Mouse (Mus musculus) heart, embryonic 11.5 days (tissue): ENCODE measurements around the gene Negr1. TPM values are rescaled to one million over a fixed set of nuclear protein-coding genes. Genes with fewer than 3 reads are reported as not detected.

Source experiments
- ATAC-seq: fragments of 200-750 bp; cut with Nextera tagmentation; replicated peaks from 2 replicates; pipeline ENCODE4 v1.8.0; 2017; ENCODE audit warnings: moderate library complexity; ENCODE audit not compliant: insufficient number of reproducible peaks, low FRiP score, low TSS enrichment
- H3K27ac ChIP-seq: fragments of 300-500 bp; sonication (generic); 2 replicates; pipeline ENCODE4 v1.5.1; 2014; ENCODE audit warnings: mild to moderate bottlenecking, low read depth, low read length
- H3K27me3 ChIP-seq: fragments of 300-500 bp; sonication (generic); 2 replicates; pipeline ENCODE4 v1.6.1; 2014; ENCODE audit warnings: mild to moderate bottlenecking, low read length, mixed read lengths; ENCODE audit not compliant: control insufficient read depth, insufficient read depth
- H3K36me3 ChIP-seq: fragments of 300-500 bp; sonication (generic); 2 replicates; pipeline ENCODE4 v1.6.1; 2014; ENCODE audit warnings: mild to moderate bottlenecking, low read length, moderate library complexity, mixed read lengths; ENCODE audit not compliant: control insufficient read depth, insufficient read depth
- H3K4me1 ChIP-seq: fragments of 300-500 bp; sonication (generic); 2 replicates; pipeline ENCODE4 v1.6.1; 2014; ENCODE audit warnings: low read length; ENCODE audit not compliant: control insufficient read depth, insufficient read depth
- H3K4me2 ChIP-seq: fragments of 300-500 bp; sonication (generic); 2 replicates; pipeline ENCODE4 v1.6.1; 2014; ENCODE audit warnings: mild to moderate bottlenecking, moderate library complexity
- H3K4me3 ChIP-seq: fragments of 300-500 bp; sonication (generic); 2 replicates; pipeline ENCODE4 v1.5.1; 2014; ENCODE audit warnings: low read depth, low read length
- H3K9ac ChIP-seq: fragments of 300-500 bp; sonication (generic); 2 replicates; pipeline ENCODE4 v1.6.1; 2014; ENCODE audit warnings: mild to moderate bottlenecking, low read depth, low read length, moderate library complexity
- H3K9me3 ChIP-seq: fragments of 300-500 bp; sonication (generic); replicated peaks from 2 replicates; pipeline ENCODE4 v1.6.1; 2016; ENCODE audit warnings: low read length; ENCODE audit not compliant: control insufficient read depth
- WGBS: fragments of 180-500 bp; shearing (Covaris S2); extraction: QIAGEN DNeasy Blood & Tissue Kit; methylation state at CpG from one replicate; pipeline ENCODE4 v1.1.7; 2014; ENCODE audit not compliant: insufficient replicate concordance; 5-methylcytosine and 5-hydroxymethylcytosine counted together
- polyA plus RNA-seq: library from polyadenylated mRNA; unstranded; fragments of >200 nt; fragmentation: Nextera tagmentation; extraction: Ambion mirVana; gene quantifications from 2 replicates; pipeline ENCODE4 v1.2.1, GENCODE M21; 2014

Negr1 gene
- polyA plus RNA-seq, 1 experiment from 2014 or later = 2.6 TPM

DNA sequence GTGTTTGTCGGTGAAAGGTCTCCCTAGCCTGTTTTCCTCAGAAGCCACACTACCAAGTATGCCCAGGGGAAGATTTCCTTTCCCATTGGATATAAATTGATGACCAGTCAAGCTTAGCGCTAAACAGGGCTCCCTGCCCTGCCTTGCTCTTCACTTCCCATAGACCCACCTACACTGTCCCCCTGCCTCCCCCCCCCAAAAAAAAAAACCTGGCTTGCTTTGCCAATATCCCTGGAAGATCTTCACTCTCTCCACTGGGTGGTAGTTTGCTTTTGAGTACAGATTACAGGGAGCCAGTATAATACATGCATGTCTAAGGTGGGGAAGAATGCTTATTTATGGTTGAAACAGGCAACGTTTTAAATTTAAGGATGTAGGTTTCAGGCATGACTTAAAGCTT is 1.8 kb downstream of the Negr1 start:
- WGBS = 19% methylated on average over 3 of the region's 3 CpGs
- no peak overlapping the region for H3K4me3 ChIP-seq

DNA sequence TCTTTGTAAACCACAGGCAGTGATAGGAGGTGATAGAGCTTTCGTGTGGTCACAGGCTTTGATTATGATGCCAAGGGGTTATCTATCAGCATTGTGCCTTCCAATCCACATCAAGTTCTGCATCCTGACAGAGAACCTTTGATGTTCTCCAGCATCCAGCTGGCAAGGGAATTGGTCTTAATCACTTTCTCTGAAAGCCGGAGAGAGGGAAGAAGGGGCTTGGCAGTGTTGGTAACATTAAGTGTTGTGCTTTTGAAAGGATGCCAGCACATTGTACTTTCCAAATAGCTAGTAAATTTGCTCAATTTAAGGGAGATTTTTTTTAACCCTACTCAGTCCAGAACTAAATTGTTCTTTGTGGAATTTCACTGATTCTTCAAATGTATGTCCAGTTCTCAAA is 11.9 kb downstream of the Negr1 start:
- no peak for ATAC-seq
- WGBS = 7% methylated on average over 2 of the region's 2 CpGs
- H3K9me3 ChIP-seq = no peaks in the 10 kb centered on the region
- H3K36me3 ChIP-seq = no peaks in the 10 kb centered on the region
- no peaks in the 10 kb centered on the region for H3K4me1 ChIP-seq
- no peak overlapping the region for H3K27ac ChIP-seq
- H3K27me3 ChIP-seq = no peaks in the 10 kb centered on the region
- no peak overlapping the region for H3K9ac ChIP-seq
- no peak overlapping the region for H3K4me2 ChIP-seq
- H3K4me3 ChIP-seq = no peak overlapping the region

More for the DNA sequence above, 1.8 kb downstream of the Negr1 start:
- no peak for ATAC-seq
- Histone ChIP-seq H3K36me3 (no peaks in the 10 kb centered on the region), H3K27ac (no peak overlapping the region), H3K9ac (no peak overlapping the region), H3K27me3 (peaks cover 30% of the 10 kb centered on the region), H3K9me3 (no peaks in the 10 kb centered on the region), H3K4me2 (peak overlapping the region; percentile 93; the same call in 1 of the 2 replicates), H3K4me1 (no peaks in the 10 kb centered on the region; the same call in 1 of the 2 replicates)

DNA sequence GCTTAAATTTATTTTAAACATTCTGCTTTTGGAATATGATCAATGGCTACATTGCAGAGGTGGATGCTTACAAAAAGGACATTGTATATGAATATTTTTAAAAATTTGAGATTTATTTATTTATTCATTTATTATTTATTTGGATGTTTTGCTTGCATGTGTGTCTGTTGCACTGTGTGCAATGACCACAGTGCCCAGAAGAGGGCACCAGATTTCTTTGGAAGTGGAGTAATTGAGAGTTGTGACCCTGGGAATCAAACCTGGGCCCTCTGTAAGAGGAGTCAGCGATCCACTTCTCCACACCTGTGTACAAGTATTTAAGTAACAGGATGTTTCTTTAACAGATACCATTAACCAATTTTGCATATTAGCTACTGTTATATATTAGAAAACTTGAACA is 14.7 kb downstream of the Negr1 start:
- 80% methylated on average over 1 of the region's 1 CpGs for WGBS
- Histone ChIP-seq H3K27me3 (no peaks in the 10 kb centered on the region), H3K9ac (no peak overlapping the region), H3K4me1 (no peaks in the 10 kb centered on the region), H3K4me3 (no peak overlapping the region), H3K9me3 (no peaks in the 10 kb centered on the region), H3K36me3 (no peaks in the 10 kb centered on the region), H3K27ac (no peak overlapping the region), H3K4me2 (no peak overlapping the region)
- ATAC-seq = no peak

DNA sequence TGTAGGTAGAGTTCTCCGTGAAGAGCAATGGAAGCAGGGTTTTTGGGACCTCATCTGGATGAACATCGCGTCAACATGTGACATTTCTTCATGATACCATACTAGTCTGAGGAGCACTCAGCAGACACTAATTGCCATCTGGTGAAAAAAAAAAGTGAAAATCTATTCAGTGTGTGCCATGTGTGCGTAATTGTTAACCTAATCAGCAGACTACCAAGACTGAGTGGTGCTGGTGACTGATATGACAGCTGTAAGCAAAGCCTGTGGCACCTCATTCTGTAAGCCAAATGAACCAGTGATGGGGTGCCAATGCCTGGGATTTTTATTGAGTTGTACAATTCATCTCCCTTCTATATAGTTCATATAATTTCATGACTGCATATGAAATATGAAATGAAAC is 29.0 kb downstream of the Negr1 start:
- Histone ChIP-seq H3K36me3 (no peaks in the 10 kb centered on the region), H3K4me3 (no peak overlapping the region), H3K4me1 (0 out of 2 replicates have a peak, but pooled peaks cover 4% of the 10 kb centered on the region), H3K9me3 (no peaks in the 10 kb centered on the region), H3K27ac (no peak overlapping the region), H3K27me3 (no peaks in the 10 kb centered on the region), H3K4me2 (no peak overlapping the region), H3K9ac (no peak overlapping the region)
- 84% methylated on average over 4 of the region's 4 CpGs for WGBS
- no peak for ATAC-seq

DNA sequence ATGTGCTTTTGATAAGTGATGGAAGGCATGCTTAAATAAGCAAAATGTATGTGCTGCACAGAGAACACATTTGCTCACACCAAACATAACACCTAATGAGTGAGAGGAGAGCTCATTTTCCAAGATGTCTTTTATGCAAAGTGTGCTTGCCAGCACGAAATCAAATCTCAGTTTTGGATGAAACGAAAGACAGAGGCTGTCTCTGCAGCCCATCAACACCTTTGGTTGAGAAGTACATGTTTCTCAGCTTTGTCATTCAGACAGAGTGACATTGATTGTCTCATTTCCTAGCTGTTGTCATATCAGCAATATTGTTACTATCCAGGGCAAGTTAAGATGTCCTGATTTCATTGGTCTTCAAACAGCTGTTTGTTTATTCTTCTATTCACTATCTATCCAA is 29.5 kb downstream of the Negr1 start:
- H3K9ac ChIP-seq = no peak overlapping the region
- H3K36me3 ChIP-seq = no peaks in the 10 kb centered on the region
- 55% methylated on average over 2 of the region's 2 CpGs for WGBS
- H3K9me3 ChIP-seq = no peaks in the 10 kb centered on the region
- H3K27ac ChIP-seq = no peak overlapping the region
- H3K4me2 ChIP-seq = no peak overlapping the region
- 0 out of 2 replicates have a peak, but pooled peaks cover 4% of the 10 kb centered on the region for H3K4me1 ChIP-seq
- H3K27me3 ChIP-seq = no peaks in the 10 kb centered on the region
- no peak for ATAC-seq
- H3K4me3 ChIP-seq = no peak overlapping the region

DNA sequence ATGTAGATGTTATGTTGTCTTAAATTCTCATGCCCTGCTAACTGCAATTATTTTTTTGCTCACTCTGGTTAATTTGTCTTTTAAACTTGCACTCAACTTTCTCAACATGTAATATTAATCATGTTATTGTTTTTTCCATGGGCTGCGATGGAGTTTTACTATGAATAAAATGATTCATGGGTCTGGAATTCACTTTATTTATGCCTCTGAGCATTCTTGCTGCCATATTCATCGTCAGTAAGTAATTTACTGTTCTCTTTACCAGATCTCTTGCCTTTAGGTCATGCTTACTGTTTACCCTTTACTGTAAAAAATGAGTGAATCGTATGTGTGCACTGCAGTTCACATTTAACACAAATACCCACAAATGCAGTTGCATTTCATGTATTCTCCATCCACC is 45.3 kb downstream of the Negr1 start:
- no peaks in the 10 kb centered on the region for H3K4me1 ChIP-seq
- WGBS = 79% methylated on average over 3 of the region's 3 CpGs
- no peak overlapping the region for H3K4me3 ChIP-seq

DNA sequence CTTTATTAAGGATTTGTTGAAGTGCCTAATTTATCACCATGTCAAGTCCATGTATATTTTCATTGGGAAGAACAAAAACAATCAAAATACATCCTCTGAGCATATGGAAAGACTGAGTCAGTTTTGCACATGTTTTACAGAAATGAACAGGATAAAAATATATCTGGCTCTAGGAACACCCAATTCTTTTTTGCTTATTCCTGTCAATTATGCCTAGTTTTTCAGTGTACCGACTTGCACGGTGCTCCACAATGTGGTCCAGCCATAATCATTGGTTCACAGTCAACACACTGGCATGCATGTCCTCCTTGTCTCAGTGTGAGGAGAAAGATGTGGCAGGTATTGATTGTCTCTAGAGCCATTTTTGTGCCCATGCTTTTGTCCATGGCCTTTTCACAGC is 58.3 kb downstream of the Negr1 start:
- no peak for ATAC-seq
- no peak overlapping the region for H3K27ac ChIP-seq
- 77% methylated on average over 2 of the region's 2 CpGs for WGBS
- no peak overlapping the region for H3K4me3 ChIP-seq
- H3K27me3 ChIP-seq = no peaks in the 10 kb centered on the region
- no peak overlapping the region for H3K9ac ChIP-seq
- H3K9me3 ChIP-seq = no peaks in the 10 kb centered on the region
- no peak overlapping the region for H3K4me2 ChIP-seq
- no peaks in the 10 kb centered on the region for H3K36me3 ChIP-seq
- no peaks in the 10 kb centered on the region for H3K4me1 ChIP-seq

More for the DNA sequence above, 45.3 kb downstream of the Negr1 start:
- Histone ChIP-seq H3K9me3 (no peaks in the 10 kb centered on the region), H3K27me3 (no peaks in the 10 kb centered on the region), H3K27ac (no peak overlapping the region), H3K4me2 (no peak overlapping the region), H3K9ac (no peak overlapping the region), H3K36me3 (no peaks in the 10 kb centered on the region)
- ATAC-seq = no peak

DNA sequence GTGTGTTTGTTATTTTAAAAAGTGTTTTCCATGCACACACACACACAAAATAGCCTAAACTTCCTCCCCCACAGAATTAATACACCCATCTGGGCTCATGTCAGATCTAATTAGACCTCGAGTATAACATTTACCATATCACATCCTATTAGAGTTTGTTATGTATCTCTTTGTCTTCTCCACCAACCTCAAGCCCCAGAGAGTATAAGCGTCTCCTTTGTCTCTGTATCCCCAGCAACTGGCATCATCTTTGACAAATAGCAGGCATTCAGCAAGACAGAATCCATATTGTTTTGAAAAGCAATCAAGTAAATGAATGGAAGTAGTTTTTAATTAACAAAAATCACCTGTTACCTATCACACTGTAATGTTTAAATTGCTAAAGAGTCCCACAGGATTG is 67.0 kb downstream of the Negr1 start:
- no peaks in the 10 kb centered on the region for H3K4me1 ChIP-seq
- H3K27ac ChIP-seq = no peak overlapping the region
- no peak overlapping the region for H3K4me2 ChIP-seq
- no peak for ATAC-seq
- 60% methylated on average over 2 of the region's 2 CpGs for WGBS
- H3K9me3 ChIP-seq = no peaks in the 10 kb centered on the region
- H3K36me3 ChIP-seq = no peaks in the 10 kb centered on the region
- no peaks in the 10 kb centered on the region for H3K27me3 ChIP-seq
- no peak overlapping the region for H3K4me3 ChIP-seq
- H3K9ac ChIP-seq = no peak overlapping the region

DNA sequence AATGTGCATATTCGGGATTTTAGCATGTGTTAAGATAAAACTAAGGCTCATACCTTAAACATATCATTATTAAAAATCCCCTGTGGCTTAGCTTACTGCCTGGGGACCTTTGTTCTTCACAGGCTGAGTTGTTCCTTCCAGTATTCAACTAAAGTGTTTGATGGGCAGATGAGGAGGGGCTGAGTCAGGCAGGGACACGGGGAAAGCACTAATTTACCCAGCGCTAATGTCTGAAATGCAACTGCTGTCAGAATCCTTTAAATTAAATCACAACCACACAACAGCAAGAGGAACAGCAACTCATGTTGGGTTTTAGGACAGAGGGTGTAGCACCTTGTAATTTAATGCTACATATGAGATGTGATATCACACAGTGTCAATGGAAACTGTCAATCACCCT is 71.3 kb downstream of the Negr1 start:
- no peaks in the 10 kb centered on the region for H3K27me3 ChIP-seq
- H3K9me3 ChIP-seq = no peaks in the 10 kb centered on the region
- WGBS = 46% methylated on average over 3 of the region's 3 CpGs
- H3K4me2 ChIP-seq = no peak overlapping the region
- H3K4me1 ChIP-seq = no peaks in the 10 kb centered on the region
- H3K36me3 ChIP-seq = no peaks in the 10 kb centered on the region
- ATAC-seq = no peak
- H3K27ac ChIP-seq = no peak overlapping the region
- no peak overlapping the region for H3K4me3 ChIP-seq
- no peak overlapping the region for H3K9ac ChIP-seq
